Mouse (Mus musculus) thymus, adult 2 months (tissue): Measurements from ENCODE around the gene Cln5. TPM values are rescaled to one million over a fixed set of nuclear protein-coding genes. Genes with fewer than 3 reads are reported as not detected.

Source experiments
- DNase-seq: peaks from one replicate; pipeline ENCODE4 v3.0.0; 2021
- H3K27ac ChIP-seq: fragments of 200-500 bp; 2 replicates; pipeline ENCODE4 v1.5.1; 2012; ENCODE audit warnings: low read length, control low read depth; ENCODE audit not compliant: control insufficient read depth, insufficient read depth
- H3K27me3 ChIP-seq: fragments of 200-500 bp; 2 replicates; pipeline ENCODE4 v1.6.1; 2012; ENCODE audit warnings: mild to moderate bottlenecking, low read length, moderate library complexity, mixed read lengths; ENCODE audit not compliant: control insufficient read depth, insufficient read depth
- H3K36me3 ChIP-seq: fragments of 200-500 bp; 2 replicates; pipeline ENCODE4 v1.6.1; 2012; ENCODE audit warnings: mild to moderate bottlenecking, low read length, moderate library complexity; ENCODE audit not compliant: control insufficient read depth, insufficient read depth
- H3K4me1 ChIP-seq: fragments of 200-500 bp; replicated peaks from 2 replicates; pipeline ENCODE4 v1.6.1; 2012; ENCODE audit warnings: low read length; ENCODE audit not compliant: control insufficient read depth, insufficient read depth
- H3K4me3 ChIP-seq: fragments of 200-500 bp; 2 replicates; pipeline ENCODE4 v1.5.1; 2012; ENCODE audit warnings: mild to moderate bottlenecking, low read length, control low read depth, moderate library complexity; ENCODE audit not compliant: control insufficient read depth, insufficient read depth
- CTCF ChIP-seq: fragments of 200-500 bp; IDR thresholded peaks from 2 replicates; pipeline ENCODE4 v1.5.1; 2012; ENCODE audit warnings: mild to moderate bottlenecking, control low read depth, low read length, moderate library complexity, borderline replicate concordance; ENCODE audit not compliant: control insufficient read depth, poor library complexity, insufficient read depth; ENCODE audit errors: extremely low read depth
- POLR2A ChIP-seq: fragments of 200-500 bp; IDR thresholded peaks from 2 replicates; pipeline ENCODE4 v1.6.1; 2012; ENCODE audit warnings: mild to moderate bottlenecking, low read length, control low read depth, moderate library complexity; ENCODE audit not compliant: control insufficient read depth, poor library complexity, insufficient read depth; ENCODE audit errors: extremely low read depth
- WGBS: fragments of 180-500 bp; shearing (Covaris S2); methylation state at CpG from one replicate; pipeline ENCODE4 v1.1.7; 2018; 5-methylcytosine and 5-hydroxymethylcytosine counted together
- polyA plus RNA-seq: library from polyadenylated mRNA; depleted of rRNA; stranded (reverse); fragments of >200 nt; gene quantifications from 2 replicates; pipeline ENCODE4 v1.2.3, GENCODE M21; 2012

The Cln5 gene
- polyA plus RNA-seq, 1 experiment: 23.4 TPM

DNA sequence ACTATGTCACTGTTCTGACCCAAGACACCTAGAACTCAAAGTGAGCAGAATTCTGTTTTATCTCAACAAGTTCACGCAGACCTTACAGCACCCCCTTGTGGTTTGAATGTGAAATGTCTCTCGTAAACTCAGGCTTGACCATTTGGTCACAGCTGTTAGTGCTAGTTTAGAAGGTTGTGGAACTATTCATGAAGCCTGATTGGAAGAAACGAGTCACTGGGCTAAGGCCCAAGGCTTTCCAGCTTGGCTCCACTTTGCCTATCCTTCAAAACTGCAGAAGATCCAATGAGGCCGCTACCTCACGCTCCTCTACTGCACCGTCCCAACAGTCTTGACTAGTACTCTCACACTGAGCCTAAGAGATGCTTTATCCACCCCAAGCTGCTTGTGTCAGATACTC is 18.6 kb downstream of the Cln5 start:
- Histone ChIP-seq H3K4me3 (no peak overlapping the region), H3K36me3 (peaks cover 79% of the 10 kb centered on the region)

DNA sequence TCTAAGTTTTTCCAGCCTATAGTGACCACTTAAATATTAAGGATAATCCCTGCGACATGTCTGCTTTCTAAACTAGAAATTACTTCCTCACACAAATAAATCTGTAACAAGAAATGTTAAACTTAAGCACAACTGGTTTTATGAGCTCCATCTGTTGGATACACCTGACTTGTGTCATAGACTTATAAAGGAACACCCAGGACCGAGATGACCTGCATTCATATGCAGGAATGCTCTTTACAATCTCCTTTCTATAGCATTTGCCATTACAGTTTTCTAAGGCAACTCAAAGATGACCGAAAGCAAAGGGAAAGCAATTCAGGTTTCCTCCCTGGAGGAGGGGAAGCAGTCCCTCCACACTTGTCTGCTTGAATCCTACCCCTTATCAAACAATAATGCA is 23.2 kb downstream of the Cln5 start:
- Histone ChIP-seq H3K27ac (no peak overlapping the region), H3K4me3 (no peak overlapping the region), H3K27me3 (no peaks in the 10 kb centered on the region), H3K4me1 (peaks cover 10% of the 10 kb centered on the region), H3K36me3 (peaks cover 44% of the 10 kb centered on the region)
- DNase-seq: no peak
- WGBS: 99% methylated on average over 3 of the region's 3 CpGs
- no peak for TF ChIP-seq POLR2A
- no peak for TF ChIP-seq CTCF

More for the DNA sequence above, 18.6 kb downstream of the Cln5 start:
- no peaks in the 10 kb centered on the region for H3K4me1 ChIP-seq
- peak; percentile 46 for DNase-seq
- 86% methylated on average over 6 of the region's 6 CpGs for WGBS
- no peak overlapping the region for H3K27ac ChIP-seq
- no peaks in the 10 kb centered on the region for H3K27me3 ChIP-seq
- TF ChIP-seq CTCF: no peak
- TF ChIP-seq POLR2A: no peak

DNA sequence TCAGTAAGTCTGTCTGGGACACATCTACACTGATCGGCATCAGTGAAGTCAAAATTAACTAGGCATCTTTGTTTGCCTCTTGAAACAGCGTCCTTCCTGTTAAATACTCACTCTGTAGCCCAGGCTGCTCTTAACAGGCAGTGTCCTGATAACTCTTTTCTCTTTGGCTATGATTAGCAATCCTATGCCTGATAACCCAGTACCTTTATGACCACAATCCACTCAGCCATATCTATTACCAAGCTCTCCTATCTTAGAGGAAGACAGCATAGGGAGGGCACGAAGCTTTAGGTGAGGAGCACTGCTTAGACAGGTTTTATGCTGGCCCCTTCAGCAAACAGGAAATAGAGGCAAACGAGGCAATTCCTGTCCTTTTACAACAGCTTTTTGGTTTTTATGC is 23.7 kb downstream of the Cln5 start:
- peaks cover 10% of the 10 kb centered on the region for H3K4me1 ChIP-seq
- DNase-seq: no peak
- TF ChIP-seq CTCF: no peak
- TF ChIP-seq POLR2A: no peak
- WGBS: 55% methylated on average over 4 of the region's 4 CpGs
- no peaks in the 10 kb centered on the region for H3K27me3 ChIP-seq
- H3K4me3 ChIP-seq: no peak overlapping the region
- peaks cover 40% of the 10 kb centered on the region for H3K36me3 ChIP-seq
- H3K27ac ChIP-seq: no peak overlapping the region

DNA sequence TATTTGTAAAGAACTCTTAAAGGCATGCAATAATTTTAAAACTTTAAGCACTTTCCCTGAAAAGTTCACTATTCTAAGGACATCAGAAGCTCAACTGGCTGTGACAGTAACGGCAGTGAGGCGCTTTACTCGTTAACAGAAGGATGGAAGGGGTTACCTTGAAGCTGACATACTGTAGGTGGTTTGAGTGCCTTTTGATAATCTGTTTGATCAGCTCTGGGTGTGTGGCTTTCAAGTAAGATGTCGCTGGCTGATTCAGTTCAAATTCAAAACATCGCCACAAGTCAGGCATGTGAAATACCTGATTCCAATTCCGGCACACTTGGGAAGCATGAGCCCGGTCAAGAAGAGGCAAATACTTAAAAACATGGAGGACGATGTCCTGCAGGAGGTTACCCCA is 25.0 kb downstream of the Cln5 start:
- TF ChIP-seq POLR2A (no peak), CTCF (no peak)
- Histone ChIP-seq H3K36me3 (peaks cover 31% of the 10 kb centered on the region), H3K4me1 (peaks cover 10% of the 10 kb centered on the region), H3K27me3 (no peaks in the 10 kb centered on the region), H3K27ac (no peak overlapping the region), H3K4me3 (no peak overlapping the region)
- DNase-seq: no peak
- WGBS: 63% methylated on average over 8 of the region's 8 CpGs

DNA sequence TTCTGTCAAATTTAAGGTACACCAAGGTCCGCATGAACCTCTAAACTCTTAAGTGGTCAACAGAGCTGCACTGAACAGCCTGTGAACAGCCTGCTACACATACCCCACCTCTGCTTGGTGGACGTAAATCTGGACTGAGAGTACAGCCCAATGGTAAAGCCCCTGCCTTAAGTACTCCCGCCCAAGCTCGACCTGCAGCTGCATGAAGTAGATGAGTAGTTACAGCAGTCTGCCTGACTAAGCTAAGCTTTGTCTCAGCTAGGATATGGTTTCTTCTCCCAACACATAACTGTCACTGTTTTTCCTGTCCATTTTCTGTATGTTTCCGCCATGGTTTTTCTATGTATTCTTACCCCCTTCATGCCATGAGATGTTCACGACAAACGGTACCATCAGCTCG is 25.8 kb downstream of the Cln5 start:
- 95% methylated on average over 8 of the region's 8 CpGs for WGBS
- TF ChIP-seq CTCF (no peak), POLR2A (no peak)
- Histone ChIP-seq H3K4me1 (peaks cover 10% of the 10 kb centered on the region), H3K4me3 (no peak overlapping the region), H3K27ac (no peak overlapping the region), H3K36me3 (peaks cover 29% of the 10 kb centered on the region), H3K27me3 (no peaks in the 10 kb centered on the region)
- no peak for DNase-seq

DNA sequence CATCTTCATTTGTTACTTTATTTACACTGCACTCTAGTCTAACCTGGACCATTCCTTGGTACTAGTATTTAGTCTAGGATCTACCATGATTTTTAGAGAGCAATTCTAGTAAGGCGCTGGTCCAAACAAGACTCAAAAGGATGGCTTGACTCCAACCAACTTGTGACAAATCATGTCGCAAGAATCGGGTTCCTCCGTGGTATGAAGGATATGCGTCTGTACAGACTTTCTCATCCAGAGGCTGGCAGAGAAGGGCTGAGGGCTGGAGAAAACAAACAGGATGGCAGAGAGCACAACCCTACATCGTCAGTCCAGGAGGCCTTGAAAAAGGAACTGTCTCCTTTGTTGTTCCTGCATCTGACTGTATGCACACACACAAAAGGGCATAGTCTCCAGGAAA is 26.6 kb downstream of the Cln5 start:
- Histone ChIP-seq H3K36me3 (peaks cover 21% of the 10 kb centered on the region), H3K4me3 (no peak overlapping the region), H3K27me3 (no peaks in the 10 kb centered on the region), H3K4me1 (peaks cover 10% of the 10 kb centered on the region), H3K27ac (no peak overlapping the region)
- no peak for DNase-seq
- WGBS: 77% methylated on average over 6 of the region's 6 CpGs
- TF ChIP-seq POLR2A (no peak), CTCF (no peak)

DNA sequence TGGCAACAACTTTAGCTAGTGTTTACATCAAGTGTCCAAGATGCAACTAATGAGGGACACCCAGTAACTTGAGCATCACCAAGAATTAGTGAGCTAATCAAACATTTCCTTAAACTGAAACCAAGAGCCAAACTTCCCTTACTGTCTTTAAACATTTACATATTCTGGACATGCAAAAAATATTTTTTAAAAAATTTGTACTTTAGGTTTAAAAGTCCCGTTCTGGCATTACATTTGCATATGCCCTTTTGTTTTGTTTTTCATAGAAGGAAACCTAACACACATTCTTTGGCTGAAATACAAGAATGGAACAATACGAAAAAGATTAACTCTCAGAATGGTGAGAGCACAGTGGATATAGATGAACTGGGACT is 28.2 kb downstream of the Cln5 start:
- Histone ChIP-seq H3K27me3 (no peaks in the 10 kb centered on the region), H3K4me1 (peaks cover 10% of the 10 kb centered on the region), H3K27ac (peak overlapping the region; percentile 9; the same call in 1 of the 2 replicates), H3K36me3 (peaks cover 8% of the 10 kb centered on the region), H3K4me3 (peak overlapping the region; percentile 64)
- no peak for DNase-seq
- 0% methylated on average over 2 of the region's 2 CpGs for WGBS
- no peak for TF ChIP-seq POLR2A
- no peak for TF ChIP-seq CTCF
